Mouse (Mus musculus): ENCODE measurements around the gene Shisa9. TPM values are rescaled to one million over a fixed set of nuclear protein-coding genes. Genes with fewer than 3 reads are reported as not detected.

Shisa9 gene
- total RNA-seq, 1 experiment from 2014 or later, result not detected

DNA sequence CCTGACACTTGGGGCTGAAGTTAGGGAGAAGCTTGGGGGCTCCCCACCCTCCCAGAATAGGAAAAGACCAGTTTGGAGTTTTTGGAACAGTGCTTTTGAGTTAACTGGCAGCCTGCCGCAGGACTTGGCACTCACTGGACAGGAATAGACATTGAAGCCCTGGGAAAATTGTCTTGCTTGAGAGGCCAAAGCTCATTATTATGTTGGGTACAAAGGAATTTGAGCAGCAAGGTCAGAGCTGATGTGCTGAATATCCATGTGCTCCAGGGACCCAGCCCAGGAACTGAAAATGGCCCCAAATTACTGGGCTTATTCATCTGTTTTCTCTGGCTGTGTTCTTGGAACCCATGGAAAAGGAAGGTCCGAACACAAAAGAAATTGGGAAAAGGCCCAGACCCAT is 170.6 kb downstream of the Shisa9 start:
- ATAC-seq (ENCODE audit: extremely low read depth, insufficient number of reproducible peaks, low FRiP score, poor library complexity, severe bottlenecking), result no peak

DNA sequence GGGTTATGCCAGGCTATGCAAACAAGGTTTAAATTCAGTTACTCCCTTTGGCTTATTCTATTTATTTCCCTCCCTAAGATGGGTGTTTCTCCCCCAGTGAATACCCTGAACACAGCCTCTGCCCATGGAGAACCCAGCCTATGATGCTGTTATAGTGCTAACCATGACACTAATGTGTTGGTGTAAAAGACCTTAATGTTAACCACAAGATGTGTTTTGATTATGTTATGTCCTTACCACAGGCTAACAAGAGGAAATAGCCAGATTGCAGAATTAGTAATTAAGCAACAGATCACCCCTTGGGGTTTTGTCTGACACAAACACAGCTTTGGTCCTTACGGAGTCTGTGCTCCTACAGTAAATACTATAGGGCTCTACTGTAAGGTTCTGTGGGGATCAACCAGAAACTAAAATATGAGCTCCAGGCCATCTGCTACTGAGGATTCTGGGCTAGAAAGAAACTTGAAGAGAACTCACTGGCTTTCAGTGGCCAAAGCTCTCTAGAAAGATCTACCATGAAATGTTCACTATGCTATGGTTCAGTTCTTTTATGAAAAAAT is 189.6 kb downstream of the Shisa9 start:
- ATAC-seq (ENCODE audit: extremely low read depth, insufficient number of reproducible peaks, low FRiP score, poor library complexity, severe bottlenecking), result no peak

DNA sequence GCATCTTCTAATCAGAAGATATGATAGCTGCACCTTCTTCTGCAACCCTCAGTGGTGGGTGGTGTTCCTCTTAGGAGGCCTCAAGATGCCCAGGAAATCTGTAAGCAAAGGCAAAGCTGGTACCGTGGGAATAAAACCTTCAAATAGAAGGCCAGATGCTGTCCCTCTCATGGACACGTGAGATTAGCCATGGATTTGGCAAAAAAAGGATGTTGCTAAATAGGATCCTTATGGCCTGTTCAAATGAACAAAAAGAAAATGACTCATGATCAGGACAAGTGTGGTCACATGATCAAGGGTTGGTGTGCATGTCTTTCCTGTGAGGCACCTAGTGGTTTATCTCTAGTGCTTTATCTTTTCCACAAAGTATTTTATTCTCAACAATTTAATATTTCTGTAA is 194.1 kb downstream of the Shisa9 start:
- ATAC-seq (ENCODE audit: extremely low read depth, insufficient number of reproducible peaks, low FRiP score, poor library complexity, severe bottlenecking), result no peak

DNA sequence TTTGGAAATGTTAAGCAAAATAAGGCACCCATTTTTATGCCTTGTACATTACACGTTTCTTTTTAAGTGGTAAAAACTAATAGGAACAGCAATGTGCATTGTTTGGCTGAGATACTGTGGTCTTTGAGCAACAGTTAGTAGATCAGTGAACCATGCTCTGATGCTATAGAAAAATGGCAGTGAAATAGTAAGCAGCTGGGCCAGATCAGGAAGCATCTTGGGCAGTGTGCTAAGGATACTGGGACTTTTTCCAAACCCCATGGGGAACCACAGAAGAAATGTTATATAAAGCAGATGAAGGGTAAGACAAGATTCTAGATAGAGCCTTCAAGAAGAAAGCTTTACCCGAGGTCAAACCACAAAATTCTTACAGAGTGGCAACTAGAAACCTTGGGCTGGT is 205.8 kb downstream of the Shisa9 start:
- ATAC-seq (ENCODE audit: extremely low read depth, insufficient number of reproducible peaks, low FRiP score, poor library complexity, severe bottlenecking), result no peak

DNA sequence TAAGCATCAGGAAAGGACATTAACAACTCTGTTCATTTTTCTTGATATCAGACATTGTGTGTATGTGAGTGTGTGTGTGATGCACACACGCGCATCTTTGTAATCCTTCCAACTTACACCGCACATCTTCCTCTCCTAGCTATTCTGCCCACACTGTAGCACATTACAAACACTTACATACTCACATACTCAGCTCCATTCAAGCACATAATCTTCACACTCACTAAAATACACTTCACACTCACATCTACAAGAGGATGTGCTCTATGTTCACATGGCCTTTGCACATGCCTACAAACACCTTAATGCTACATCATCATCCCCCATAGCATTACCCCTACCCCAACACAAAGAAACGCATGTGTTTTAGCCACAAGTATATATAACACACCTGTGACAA is 212.9 kb downstream of the Shisa9 start:
- no peak for ATAC-seq (ENCODE audit: extremely low read depth, insufficient number of reproducible peaks, low FRiP score, poor library complexity, severe bottlenecking)

DNA sequence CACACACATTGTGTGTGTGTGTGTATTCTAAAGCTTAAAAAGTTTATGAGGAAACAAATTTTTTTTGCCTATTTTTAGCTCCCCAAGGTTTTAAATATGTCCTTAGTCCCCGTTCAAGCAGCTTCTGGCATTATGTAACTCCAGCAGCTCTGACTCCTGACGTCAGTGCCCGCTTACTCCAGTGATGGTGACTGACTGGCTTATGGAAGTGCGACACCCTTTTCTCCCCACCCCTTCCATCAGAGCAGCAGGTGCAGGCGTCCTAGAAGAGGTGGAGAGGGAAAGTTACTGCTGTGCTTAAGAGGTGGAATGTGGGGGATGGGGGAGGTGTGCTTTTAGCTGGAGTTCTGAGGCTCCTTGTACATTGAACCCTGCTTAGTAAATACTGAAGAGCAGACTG is 213.7 kb downstream of the Shisa9 start:
- ATAC-seq (ENCODE audit: extremely low read depth, insufficient number of reproducible peaks, low FRiP score, poor library complexity, severe bottlenecking), result no peak

DNA sequence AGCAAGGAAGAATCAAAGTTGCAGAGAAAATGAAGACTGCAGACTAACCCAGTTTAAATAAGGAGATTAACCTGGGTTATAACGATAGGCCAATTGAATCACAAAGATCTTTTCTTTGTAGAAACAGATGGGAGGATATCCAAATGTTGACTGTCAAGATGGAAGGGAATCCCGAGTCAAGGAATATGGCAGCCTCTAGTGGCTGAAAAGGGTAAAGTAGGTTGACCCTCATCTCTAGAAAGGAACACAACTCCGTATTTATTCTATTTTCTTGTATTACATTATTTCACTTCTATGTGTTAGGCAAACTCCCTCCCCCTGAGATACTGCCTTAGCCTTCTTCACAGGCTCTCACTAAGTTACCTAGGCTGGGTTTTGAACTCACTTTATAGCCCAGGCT is 217.3 kb downstream of the Shisa9 start:
- ATAC-seq (ENCODE audit: extremely low read depth, insufficient number of reproducible peaks, low FRiP score, poor library complexity, severe bottlenecking), result no peak

DNA sequence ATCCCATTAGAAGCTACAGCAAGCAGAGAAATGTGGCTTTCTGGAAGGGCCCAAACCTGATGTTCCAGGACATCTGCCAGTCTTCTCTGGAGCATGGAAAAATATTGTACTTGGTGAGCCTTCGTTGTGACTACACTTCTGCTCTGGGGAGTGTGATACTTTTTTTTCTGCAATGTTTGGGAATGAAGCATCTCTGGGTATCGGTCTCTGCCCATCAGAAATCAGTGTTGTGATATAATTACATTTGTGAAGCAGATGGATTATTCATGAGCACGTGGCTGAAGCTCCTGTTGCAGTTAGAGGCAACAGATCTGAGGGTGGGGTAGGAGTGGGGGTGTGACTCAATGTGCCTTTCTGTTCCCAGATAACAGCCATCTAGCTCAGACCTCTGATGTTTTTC is 218.2 kb downstream of the Shisa9 start:
- ATAC-seq (ENCODE audit: extremely low read depth, insufficient number of reproducible peaks, low FRiP score, poor library complexity, severe bottlenecking), result no peak

DNA sequence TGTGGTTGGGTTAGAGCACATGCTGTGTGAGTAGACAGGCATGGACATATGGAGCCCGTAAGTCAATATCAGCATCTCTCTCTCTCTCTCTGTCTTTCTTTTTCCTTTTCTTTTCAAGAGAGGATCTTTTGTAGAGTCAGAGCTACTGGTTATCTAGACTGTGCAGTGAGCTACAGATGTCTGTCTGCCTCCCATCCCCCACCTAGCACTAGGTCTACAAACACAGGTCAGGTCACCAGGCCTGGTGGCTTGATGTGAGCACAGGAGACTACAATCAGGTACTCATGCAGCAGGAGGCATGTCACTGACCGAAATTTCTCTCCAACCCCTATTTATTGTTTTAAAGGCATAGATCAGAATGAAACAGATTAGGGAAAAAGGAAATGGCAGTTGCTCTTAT is 219.1 kb downstream of the Shisa9 start:
- ATAC-seq (ENCODE audit: extremely low read depth, insufficient number of reproducible peaks, low FRiP score, poor library complexity, severe bottlenecking), result no peak

DNA sequence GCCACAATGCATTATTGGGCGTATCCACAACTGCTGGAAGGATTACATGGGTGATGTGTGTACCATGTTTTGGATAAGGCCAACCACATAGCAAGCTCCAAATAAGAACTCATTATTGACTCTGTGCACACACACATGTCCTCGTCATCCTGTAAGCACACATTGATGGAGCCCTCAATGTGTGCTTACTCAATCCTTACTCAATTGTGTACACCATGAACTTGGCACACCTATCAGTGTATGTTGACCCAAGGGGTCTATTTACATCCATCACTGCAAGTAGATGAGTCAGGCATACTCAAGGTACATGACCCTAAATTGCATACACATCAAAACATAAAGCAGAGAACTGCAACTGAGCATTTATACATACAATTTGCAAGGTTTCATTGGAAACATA is 220.5 kb downstream of the Shisa9 start:
- ATAC-seq (ENCODE audit: extremely low read depth, insufficient number of reproducible peaks, low FRiP score, poor library complexity, severe bottlenecking), result no peak

DNA sequence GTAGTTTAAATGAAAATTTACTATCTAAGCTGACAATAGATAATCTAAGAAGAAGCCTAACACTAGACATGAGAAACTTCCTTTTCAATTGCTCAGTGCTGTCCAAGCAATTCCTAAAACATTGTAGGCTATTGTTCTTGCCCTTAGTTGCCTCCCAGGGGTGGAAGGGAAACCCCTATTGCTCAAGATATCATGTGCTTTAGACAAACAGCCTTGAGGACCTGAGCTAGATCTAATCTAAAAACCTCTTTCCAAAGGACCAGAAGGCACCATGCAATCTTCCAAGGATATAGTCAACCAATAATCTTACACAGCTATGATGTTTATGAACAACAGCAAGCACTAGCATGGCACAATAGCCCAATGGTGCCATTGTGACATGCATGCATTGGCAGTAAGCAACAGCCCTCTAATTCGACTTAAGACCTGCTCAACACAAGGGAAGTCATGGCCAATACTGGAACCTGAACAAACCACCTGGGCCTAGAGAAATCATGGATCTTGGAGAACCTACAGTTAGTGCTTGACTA is 222.6 kb downstream of the Shisa9 start:
- ATAC-seq (ENCODE audit: extremely low read depth, insufficient number of reproducible peaks, low FRiP score, poor library complexity, severe bottlenecking), result no peak

DNA sequence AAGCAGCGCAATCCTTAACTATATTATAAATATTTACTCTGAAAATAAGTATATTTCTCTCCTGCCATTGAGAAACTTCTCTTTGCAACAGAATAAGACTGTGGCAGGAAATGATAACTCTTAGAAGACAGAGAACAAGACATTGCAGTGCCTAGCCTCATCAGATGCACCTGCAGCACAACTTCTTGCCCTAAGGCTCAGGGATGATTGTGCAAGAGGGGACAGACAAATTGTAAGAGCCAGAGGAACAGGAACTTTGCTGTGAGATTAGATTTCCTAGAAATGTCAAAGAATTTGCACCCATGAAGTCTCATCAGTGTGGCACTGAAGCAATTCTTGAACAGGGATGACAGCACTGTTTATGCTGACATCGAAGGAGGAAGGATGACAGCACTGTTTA is 223.0 kb downstream of the Shisa9 start:
- ATAC-seq (ENCODE audit: extremely low read depth, insufficient number of reproducible peaks, low FRiP score, poor library complexity, severe bottlenecking), result no peak

DNA sequence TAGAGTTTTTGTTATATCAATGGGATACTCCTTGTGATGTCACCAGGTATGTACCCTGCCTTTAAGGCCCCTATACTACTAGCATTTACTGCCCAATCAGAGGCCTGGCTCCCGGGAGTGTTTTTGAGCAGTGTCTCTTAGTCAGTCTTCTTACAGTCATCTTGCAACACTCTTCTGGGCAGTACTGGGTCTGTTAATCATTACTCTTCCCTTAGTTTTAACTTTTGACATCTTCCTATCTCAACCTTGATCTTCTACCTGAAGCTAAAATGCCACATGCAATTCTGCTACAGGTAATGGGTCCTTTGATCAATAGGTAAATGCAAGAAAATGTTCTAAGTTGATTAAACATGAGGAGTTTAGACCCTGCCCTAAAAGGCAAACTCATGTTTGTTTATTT is 225.4 kb downstream of the Shisa9 start:
- ATAC-seq (ENCODE audit: extremely low read depth, insufficient number of reproducible peaks, low FRiP score, poor library complexity, severe bottlenecking), result no peak

DNA sequence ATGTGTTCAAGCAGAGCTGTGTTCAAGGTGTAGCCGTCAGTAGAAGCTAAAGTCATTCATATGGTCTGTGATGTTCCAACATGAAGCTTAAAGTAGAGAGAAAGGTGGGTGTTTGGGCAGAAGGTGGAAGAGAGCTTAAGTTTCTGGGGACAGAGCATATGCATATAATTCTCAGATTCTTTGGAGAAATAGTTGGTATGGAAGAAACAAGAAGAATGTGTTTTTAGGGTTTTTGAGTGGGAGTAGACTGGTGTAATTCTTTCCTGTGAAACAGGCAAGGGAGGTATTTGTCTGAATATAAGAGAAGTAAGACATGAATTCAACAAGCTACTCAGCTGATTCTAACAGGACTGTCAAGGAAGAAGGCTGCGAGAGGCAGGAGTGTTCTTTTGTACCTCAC is 225.9 kb downstream of the Shisa9 start:
- ATAC-seq (ENCODE audit: extremely low read depth, insufficient number of reproducible peaks, low FRiP score, poor library complexity, severe bottlenecking), result no peak

DNA sequence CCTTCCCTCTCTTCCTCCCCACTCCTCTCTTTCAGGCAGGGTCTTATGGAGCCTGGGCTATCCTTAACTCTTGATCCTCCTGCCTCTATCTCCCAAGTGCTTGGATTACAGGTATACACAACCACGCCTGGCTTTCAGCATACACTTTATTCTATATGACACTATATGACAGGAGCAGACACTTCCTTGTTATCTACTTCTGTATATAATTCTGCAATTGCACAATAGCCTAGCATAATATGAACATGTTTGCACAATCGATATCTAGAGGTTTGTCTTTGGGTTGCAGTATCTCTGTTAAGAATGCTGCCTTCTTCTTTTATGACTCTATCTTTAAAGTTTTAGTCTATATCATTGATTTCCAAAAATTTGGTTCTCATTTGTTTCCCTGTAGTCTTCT is 230.1 kb downstream of the Shisa9 start:
- no peak for ATAC-seq (ENCODE audit: extremely low read depth, insufficient number of reproducible peaks, low FRiP score, poor library complexity, severe bottlenecking)

DNA sequence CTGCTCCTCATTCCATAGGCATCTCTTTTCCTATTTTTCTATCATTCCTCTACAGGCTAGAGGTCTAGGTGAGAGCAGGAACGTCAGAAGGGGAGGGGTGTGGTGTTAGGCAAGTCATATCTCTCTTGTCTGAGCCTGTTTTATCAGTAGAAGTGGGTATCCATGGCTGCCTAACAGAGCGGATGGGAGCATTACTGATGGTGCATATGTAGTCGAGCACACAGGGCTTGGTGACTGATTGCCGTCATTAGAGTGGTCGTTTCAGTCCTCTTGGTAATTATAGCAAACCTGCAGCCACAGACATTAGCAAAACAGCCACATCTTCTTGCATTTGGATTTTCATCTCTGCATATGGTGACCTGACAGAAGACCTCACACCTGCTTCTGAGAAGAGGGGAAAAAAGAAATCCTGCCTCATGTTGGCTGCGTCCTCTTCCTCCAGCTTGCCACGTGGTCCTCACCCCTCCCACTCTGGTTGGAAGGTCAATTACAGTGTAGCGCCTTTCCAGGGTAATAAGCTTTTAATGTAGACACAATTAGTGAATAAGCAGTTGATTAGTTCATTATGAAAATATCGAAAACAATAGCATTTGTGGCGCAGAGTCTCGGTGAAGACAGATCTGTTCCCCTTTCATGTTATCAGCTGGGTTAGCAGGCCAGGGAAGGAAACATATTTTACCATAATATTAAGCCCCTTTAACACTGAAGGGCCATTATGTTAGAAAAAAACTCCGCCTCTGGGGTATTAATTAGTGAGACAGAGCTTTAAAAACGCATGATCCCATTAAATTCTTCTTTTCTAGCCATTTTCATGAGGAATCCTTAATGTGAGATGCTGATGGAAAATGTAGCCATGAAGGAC is 233.6 kb downstream of the Shisa9 start:
- no peak for ATAC-seq (ENCODE audit: extremely low read depth, insufficient number of reproducible peaks, low FRiP score, poor library complexity, severe bottlenecking)

DNA sequence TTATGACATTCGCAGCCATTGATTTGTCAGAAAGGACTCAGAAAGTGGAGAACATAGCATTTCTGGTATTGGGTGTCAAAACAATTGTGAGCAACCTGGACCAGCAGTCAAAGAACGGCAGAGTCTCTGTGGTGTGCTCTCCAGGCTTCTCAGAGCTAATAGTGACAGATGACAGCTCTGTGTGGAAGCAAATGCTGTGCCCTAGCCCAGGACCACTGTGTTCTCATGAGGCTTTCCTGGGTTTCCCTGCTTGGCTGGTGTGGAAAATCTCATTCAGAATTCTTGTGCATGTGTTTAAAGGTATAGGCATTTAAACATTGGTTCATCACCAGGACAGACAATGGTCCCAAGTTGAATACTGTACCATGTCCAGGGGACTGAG is 234.2 kb downstream of the Shisa9 start:
- no peak for ATAC-seq (ENCODE audit: extremely low read depth, insufficient number of reproducible peaks, low FRiP score, poor library complexity, severe bottlenecking)

DNA sequence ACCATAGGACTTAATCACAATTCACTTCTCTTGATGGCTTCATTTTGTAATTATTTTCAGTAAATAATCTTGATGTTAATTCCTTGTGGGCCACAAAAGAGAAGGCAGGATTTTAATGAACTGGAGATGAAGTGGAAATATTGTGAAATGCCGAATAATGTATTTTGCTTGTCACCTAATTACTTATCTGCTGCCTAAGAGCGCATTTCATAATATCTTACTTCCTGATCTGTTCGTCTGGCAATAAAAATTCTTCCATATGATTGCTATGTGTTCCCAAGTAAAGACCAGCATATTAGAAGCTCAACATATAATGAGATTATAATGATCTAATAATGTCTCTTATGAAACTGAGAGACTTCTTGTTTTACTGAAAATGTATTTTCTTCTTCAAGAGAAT is 235.9 kb downstream of the Shisa9 start:
- ATAC-seq (ENCODE audit: extremely low read depth, insufficient number of reproducible peaks, low FRiP score, poor library complexity, severe bottlenecking), result no peak

DNA sequence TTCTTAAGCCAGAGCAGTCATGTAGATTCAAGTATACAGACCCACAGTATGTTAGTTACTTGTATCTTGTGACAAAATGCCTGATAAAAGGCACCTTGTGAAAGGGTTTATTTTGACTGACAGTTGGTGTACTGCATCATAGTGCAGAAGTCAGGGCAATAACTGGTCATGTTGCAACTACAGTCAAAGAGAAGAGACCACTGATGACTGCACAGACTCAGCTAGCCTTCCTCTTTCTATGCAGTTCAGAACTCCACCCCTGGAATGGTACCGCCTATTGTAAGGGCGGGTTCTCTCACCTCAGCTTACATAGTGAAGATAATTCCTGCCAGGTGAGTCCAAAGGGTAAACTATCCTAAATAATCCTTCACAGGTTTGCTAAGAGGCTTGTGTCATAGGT is 239.6 kb downstream of the Shisa9 start:
- no peak for ATAC-seq (ENCODE audit: extremely low read depth, insufficient number of reproducible peaks, low FRiP score, poor library complexity, severe bottlenecking)

DNA sequence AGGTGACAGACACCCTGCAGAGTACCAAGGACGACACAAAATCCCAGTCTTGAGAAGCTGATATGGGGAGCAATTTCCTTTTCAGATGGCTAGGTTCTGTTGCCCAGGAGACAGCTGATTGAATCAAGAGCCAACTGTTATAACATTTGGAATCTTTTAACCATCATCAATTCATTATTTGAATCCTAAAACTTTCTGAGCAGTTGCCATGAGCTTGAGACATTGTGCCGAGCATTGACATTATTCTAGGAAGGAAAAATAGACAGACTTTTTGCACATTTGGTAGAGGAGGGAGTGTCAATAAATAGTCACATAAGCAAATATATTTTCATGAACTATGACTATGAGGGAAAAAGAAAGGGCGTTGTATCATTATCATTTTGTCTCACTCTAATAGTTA is 243.0 kb downstream of the Shisa9 start:
- ATAC-seq (ENCODE audit: extremely low read depth, insufficient number of reproducible peaks, low FRiP score, poor library complexity, severe bottlenecking), result no peak

DNA sequence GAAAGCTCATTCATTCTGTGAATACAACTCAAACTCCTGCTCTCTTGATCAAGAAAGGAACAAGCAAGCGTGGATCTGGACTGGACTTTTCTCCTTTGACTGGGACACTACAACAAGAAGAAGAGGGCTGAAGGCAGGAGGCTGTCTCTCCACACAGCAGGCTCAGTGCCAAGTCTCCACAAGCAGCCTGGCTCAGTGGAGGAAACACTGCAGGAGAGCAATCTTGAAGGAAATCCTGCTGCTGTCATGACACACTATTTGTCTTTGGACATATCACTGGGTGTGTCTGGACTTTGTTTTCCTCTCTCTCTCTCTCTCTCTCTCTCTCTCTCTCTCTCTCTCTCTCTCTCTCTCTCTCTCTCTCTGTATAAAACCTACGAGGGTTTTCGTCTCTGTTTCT is 249.4 kb downstream of the Shisa9 start:
- no peak for ATAC-seq (ENCODE audit: extremely low read depth, insufficient number of reproducible peaks, low FRiP score, poor library complexity, severe bottlenecking)
